Mouse (Mus musculus) embryonic fibroblast, embryonic 13.5 days (primary cell): ENCODE results near the gene Sufu. TPM values are rescaled to one million over a fixed set of nuclear protein-coding genes. Genes with fewer than 3 reads are reported as not detected.

Experiments used
- H3K27ac ChIP-seq: 2 replicates; pipeline ENCODE4 v1.5.1; 2012; ENCODE audit warnings: low read length, control low read depth, inconsistent platforms; ENCODE audit not compliant: insufficient read depth
- H3K4me1 ChIP-seq: 2 replicates; pipeline ENCODE4 v1.6.1; 2011; ENCODE audit warnings: low read length; ENCODE audit not compliant: control insufficient read depth, insufficient read depth
- H3K4me3 ChIP-seq: 2 replicates; pipeline ENCODE4 v1.5.1; 2011; ENCODE audit warnings: mild to moderate bottlenecking, control low read depth, low read length; ENCODE audit not compliant: insufficient read depth
- CTCF ChIP-seq: IDR thresholded peaks from 2 replicates; pipeline ENCODE4 v1.5.1; 2011; ENCODE audit warnings: mild to moderate bottlenecking, control low read depth, low read length, moderate library complexity, borderline replicate concordance; ENCODE audit not compliant: insufficient read depth
- POLR2A ChIP-seq: IDR thresholded peaks from 2 replicates; pipeline ENCODE4 v1.6.1; 2011; ENCODE audit warnings: low read depth, mild to moderate bottlenecking, control low read depth, low read length, moderate library complexity
- polyA plus RNA-seq: library from polyadenylated mRNA; stranded (reverse); fragments of >200 nt; gene quantifications from 2 replicates; pipeline ENCODE4 v1.2.4, GENCODE M21; 2011; ENCODE audit warnings: low read depth; ENCODE audit not compliant: missing spikeins, insufficient read length

The Sufu gene
- polyA plus RNA-seq, 1 experiment: 22.0 TPM

GRCm38 (mm10) chr19:46483701-46484328 is 87.1 kb downstream of the Sufu start:
- peaks cover 41% of the 10 kb centered on the region for H3K4me1 ChIP-seq
- no peak overlapping the region for H3K4me3 ChIP-seq
- no peak for TF ChIP-seq POLR2A
- TF ChIP-seq CTCF: no peak
- peak overlapping the region; percentile 28 for H3K27ac ChIP-seq

GRCm38 (mm10) chr19:46484518-46484917 is 87.8 kb downstream of the Sufu start:
- peaks cover 42% of the 10 kb centered on the region for H3K4me1 ChIP-seq
- TF ChIP-seq POLR2A: no peak
- no peak for TF ChIP-seq CTCF
- no peak overlapping the region for H3K4me3 ChIP-seq
- peak overlapping the region; percentile 7 for H3K27ac ChIP-seq

DNA sequence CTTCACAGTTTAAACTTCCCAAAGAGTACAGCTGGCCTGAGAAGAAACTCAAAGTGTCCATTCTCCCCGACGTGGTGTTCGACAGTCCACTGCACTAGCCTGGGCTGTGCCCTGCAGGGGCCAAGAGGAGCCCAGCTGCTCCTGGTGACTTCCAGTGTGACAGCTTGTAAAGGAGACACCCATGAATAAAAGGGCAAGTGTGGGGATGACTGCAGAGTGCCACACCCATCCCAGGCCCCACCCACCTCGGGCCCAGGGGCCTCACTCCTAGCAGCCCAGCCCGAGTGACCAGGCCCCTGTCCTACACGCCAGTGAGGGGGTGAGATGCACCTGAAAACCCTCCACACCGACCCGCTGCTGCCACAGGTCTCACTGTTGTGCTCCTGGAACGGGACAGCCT is 89.2 kb downstream of the Sufu start:
- no peak overlapping the region for H3K27ac ChIP-seq
- peaks cover 41% of the 10 kb centered on the region for H3K4me1 ChIP-seq
- H3K4me3 ChIP-seq: no peak overlapping the region
- TF ChIP-seq CTCF (no peak), POLR2A (no peak)

DNA sequence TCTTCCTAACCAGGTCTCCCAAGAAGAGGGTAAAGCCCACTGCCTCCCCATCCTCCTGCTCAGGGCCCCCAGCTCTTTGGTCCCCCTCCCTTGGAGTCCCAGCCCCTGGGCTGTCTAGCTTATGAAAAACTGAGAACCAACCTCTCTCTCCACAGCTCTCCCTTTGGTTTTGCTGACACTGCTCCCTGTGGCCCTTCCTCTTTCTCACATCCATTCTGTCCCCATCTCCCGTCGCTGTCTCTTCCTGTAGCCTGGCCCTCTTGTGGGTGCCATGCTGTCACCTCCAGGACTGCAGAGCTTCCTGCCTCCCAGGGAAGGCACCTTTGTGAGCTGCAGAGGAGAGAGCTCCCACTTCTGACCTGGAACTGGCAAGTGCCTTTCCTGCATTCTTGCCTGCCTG is 90.0 kb downstream of the Sufu start:
- Histone ChIP-seq H3K4me1 (peaks cover 41% of the 10 kb centered on the region), H3K27ac (no peak overlapping the region)
- TF ChIP-seq POLR2A (no peak), CTCF (no peak)

GRCm38 (mm10) chr19:46489448-46489847 is 92.8 kb downstream of the Sufu start:
- peak overlapping the region; percentile 93 for H3K27ac ChIP-seq
- H3K4me3 ChIP-seq: no peak overlapping the region
- H3K4me1 ChIP-seq: peaks cover 27% of the 10 kb centered on the region
- no peak for TF ChIP-seq CTCF
- TF ChIP-seq POLR2A: no peak

More for the DNA sequence above, 90.0 kb downstream of the Sufu start:
- H3K4me3 ChIP-seq: no peak overlapping the region

- Histone ChIP-seq H3K27ac (peak overlapping the region; percentile 29; the same call in 1 of the 2 replicates), H3K4me1 (peaks cover 25% of the 10 kb centered on the region), H3K4me3 (no peak overlapping the region)
- no peak for TF ChIP-seq CTCF
- TF ChIP-seq POLR2A: no peak
Observed at GRCm38 (mm10) chr19:46490634-46491033, 93.9 kb downstream of the Sufu start.

DNA sequence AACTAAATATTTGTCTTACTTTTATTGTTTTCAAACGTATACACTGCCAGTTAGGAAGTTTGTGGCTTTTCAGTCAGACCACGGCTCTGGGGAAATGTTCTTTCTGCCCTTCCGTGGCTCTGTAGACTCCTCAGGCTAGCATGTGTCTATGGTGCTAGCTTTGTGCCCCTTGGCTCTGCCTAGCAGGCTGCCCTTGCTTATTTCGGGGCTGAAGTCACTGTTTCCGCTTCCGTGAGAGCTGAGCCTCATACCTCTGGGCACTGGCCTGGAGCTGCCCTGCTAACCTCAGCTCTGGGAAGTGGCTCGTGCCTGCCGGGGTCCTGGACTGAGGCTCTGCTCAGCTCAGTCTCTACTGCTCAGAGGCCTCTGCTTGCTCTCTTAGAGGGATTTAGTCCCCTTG is 98.4 kb downstream of the Sufu start:
- H3K27ac ChIP-seq: no peak overlapping the region
- no peak overlapping the region for H3K4me3 ChIP-seq
- TF ChIP-seq CTCF (no peak), POLR2A (no peak)
- 0 out of 2 replicates have a peak, but pooled peaks cover 2% of the 10 kb centered on the region for H3K4me1 ChIP-seq

GRCm38 (mm10) chr19:46497230-46497629 is 100.5 kb downstream of the Sufu start:
- TF ChIP-seq CTCF (no peak), POLR2A (no peak)
- Histone ChIP-seq H3K4me1 (0 out of 2 replicates have a peak, but pooled peaks cover 2% of the 10 kb centered on the region), H3K27ac (no peak overlapping the region), H3K4me3 (no peak overlapping the region)

GRCm38 (mm10) chr19:46499539-46499835 is 102.8 kb downstream of the Sufu start:
- TF ChIP-seq CTCF (no peak), POLR2A (peak; percentile 46; the same call in 1 of the 2 replicates)
- Histone ChIP-seq H3K4me3 (no peak overlapping the region), H3K4me1 (0 out of 2 replicates have a peak, but pooled peaks cover 2% of the 10 kb centered on the region), H3K27ac (peak overlapping the region; percentile 68)

DNA sequence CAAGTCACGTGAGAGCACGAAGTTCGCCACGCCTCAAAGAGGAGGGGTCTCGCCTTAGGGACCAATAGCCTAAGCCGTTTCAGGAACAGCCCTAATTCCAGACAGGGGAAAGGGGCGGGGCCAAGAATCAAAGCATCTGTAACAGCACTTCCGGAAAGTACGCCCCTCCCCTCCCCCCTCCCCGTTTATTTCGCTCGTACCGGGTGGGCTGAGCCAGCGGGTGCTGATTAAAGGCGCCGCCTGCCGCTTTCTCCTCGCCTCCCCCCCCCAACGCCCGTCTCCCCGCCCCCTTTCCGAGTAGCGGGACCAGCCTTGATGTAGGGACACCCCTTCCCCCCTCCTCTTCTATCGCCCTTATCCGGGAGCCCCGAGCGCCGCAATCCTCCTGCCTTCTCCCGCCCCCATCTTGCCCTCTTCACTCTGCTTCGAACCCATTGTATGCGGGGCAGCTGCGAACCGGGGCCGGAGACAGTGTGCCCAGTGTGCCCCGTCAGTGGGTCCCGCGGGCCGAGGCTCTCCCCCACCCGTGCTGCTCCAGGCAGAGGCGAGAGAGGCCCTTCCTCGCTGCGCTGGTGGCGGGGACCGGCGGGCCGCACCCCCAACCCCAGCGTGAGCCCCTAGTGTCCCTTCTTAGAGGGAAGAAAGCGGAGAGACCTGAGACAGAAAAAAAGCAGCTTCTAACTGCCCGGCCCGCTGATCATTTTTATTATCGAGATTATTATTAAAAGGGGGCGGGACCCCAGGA is 103.3 kb downstream of the Sufu start:
- Histone ChIP-seq H3K4me3 (peak overlapping the region; percentile 68), H3K4me1 (0 out of 2 replicates have a peak, but pooled peaks cover 2% of the 10 kb centered on the region), H3K27ac (peak overlapping the region; percentile 100)
- TF ChIP-seq POLR2A: peak; percentile 65
- no peak for TF ChIP-seq CTCF
